Mouse (Mus musculus) heart, adult 2 months (tissue): ENCODE measurements around the gene Ehmt1.

ENCODE experiments used
- CTCF ChIP-seq: fragments of 200-600 bp; IDR thresholded peaks from 2 replicates; pipeline ENCODE4 v1.8.1; 2022; ENCODE audit warnings: antibody characterized with exemption, mild to moderate bottlenecking, moderate library complexity
- EP300 ChIP-seq: fragments of 200-500 bp; IDR thresholded peaks from 2 replicates; pipeline ENCODE4 v1.6.1; 2011; ENCODE audit warnings: low read depth, low read length, control low read depth; ENCODE audit not compliant: insufficient read depth
- POLR2A ChIP-seq: fragments of 200-500 bp; IDR thresholded peaks from 2 replicates; pipeline ENCODE4 v1.6.1; 2011; ENCODE audit warnings: mild to moderate bottlenecking, low read depth, low read length, control low read depth; ENCODE audit not compliant: insufficient read depth

- no peak for TF ChIP-seq EP300
- TF ChIP-seq CTCF: no peak
- TF ChIP-seq POLR2A: no peak
Observed at GRCm38 (mm10) chr2:24750051-24750450, 169.4 kb downstream of the Ehmt1 start.
